Mouse (Mus musculus): ENCODE data around the gene Ccdc149. TPM values are rescaled to one million over a fixed set of nuclear protein-coding genes. Genes with fewer than 3 reads are reported as not detected.

The Ccdc149 gene
- polyA plus RNA-seq, 1 experiment from 2014 or later = 3.0 TPM

DNA sequence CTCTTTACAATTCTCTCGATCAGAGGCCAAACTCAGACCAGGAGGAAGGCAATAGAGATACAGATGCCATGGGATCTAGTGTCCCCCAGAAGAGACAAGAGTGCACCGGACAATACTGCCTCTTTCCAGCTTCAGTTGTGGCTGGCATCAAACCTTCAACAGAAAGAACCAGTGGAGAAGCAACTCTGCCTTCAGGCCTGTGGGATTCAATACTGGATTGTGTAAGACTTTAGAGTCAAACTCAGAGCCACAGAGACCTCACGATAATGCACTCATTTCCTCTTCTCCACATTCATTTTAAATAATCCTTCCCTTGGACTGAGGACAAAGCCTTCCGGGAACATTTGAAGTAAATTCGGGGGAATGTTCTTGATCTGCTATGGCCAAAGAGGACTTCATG lies 118.6 kb downstream of the Ccdc149 start:
- Histone ChIP-seq H3K36me3 (no peaks in the 10 kb centered on the region), H3K27me3 (no peaks in the 10 kb centered on the region), H3K4me2 (no peak overlapping the region), H3K4me3 (replicated peaks) (no peak overlapping the region), H3K9ac (no peak overlapping the region), H3K4me1 (no peaks in the 10 kb centered on the region), H3K9me3 (replicated peaks) (no peaks in the 10 kb centered on the region), H3K27ac (no peak overlapping the region)
- 89% methylated on average over 5 of the region's 5 CpGs for WGBS
- ATAC-seq (replicated peaks; ENCODE audit: low FRiP score) = no peak

DNA sequence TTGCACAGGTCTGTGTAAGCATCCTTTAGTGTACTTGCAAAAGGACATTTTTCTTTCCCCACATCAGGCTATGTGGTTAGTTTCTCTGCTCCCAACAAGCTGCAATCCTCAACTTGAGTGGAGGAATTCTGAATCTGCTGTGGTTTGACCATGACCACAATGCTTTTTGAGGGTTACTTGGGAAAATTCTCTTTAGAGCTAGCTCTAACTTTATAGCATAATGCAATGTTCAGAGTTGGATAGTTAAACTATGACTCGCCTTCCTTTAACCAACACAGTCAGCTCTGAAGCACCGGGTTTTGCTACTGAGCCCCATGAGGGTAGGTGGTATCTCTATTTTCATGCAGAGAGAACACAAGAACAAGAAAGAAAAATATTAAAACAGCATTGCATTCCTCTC lies 119.8 kb downstream of the Ccdc149 start:
- H3K27ac ChIP-seq = no peak overlapping the region
- WGBS = 86% methylated on average over 2 of the region's 2 CpGs
- ATAC-seq (replicated peaks; ENCODE audit: low FRiP score) = no peak

DNA sequence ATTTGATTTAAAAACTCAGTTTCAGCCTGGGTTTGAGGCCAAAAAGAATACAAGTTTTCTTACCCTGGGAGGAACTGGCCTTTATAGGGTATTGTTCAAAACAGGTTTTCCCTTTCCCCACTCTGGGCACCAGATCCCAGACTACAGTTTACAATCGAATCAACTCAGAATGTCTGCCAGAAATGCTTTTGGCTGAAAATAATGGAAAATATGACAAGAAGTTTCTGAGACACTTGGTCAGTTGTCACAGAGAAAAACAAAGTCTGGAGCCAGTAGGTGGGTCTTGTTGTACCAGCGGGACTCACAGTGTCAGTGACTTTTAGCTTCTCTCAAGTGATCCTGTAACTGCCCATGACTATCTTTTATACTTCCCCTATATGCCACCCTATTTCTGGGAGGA lies 120.9 kb downstream of the Ccdc149 start:
- H3K9ac ChIP-seq = no peak overlapping the region
- H3K4me2 ChIP-seq = no peak overlapping the region
- no peaks in the 10 kb centered on the region for H3K27me3 ChIP-seq
- no peak overlapping the region for H3K27ac ChIP-seq
- ATAC-seq (replicated peaks; ENCODE audit: low FRiP score) = no peak
- no peak overlapping the region for H3K4me3 ChIP-seq (replicated peaks)
- H3K36me3 ChIP-seq = no peaks in the 10 kb centered on the region
- H3K9me3 ChIP-seq (replicated peaks) = no peaks in the 10 kb centered on the region
- WGBS = 80% methylated on average over 2 of the region's 2 CpGs
- H3K4me1 ChIP-seq = no peaks in the 10 kb centered on the region

More for the DNA sequence above, 119.8 kb downstream of the Ccdc149 start:
- Histone ChIP-seq H3K36me3 (no peaks in the 10 kb centered on the region), H3K4me3 (replicated peaks) (no peak overlapping the region), H3K4me2 (no peak overlapping the region), H3K27me3 (no peaks in the 10 kb centered on the region), H3K4me1 (no peaks in the 10 kb centered on the region), H3K9ac (no peak overlapping the region), H3K9me3 (replicated peaks) (no peaks in the 10 kb centered on the region)

DNA sequence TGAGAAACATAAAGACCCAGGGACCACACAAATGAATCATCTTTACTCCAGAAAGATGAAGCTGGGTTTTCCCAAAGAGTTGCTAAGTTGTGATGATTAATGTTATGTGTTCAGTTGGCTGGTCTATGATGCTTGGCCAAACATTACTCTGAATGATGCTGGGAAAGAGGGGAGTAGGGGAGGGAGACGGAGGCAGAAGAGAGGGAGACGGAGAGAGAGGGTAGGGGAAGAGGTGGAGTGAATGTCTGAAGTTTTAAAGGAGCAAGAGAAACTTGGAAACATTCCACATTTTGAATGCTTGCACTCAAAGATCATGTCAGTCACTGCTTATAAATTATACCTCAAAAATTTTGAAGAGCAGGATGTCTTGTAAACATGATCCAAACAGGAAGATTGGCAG lies 124.4 kb downstream of the Ccdc149 start:
- Histone ChIP-seq H3K4me1 (no peaks in the 10 kb centered on the region), H3K27me3 (no peaks in the 10 kb centered on the region), H3K4me2 (no peak overlapping the region), H3K9ac (no peak overlapping the region), H3K4me3 (replicated peaks) (no peak overlapping the region), H3K27ac (no peak overlapping the region), H3K9me3 (replicated peaks) (no peaks in the 10 kb centered on the region), H3K36me3 (no peaks in the 10 kb centered on the region)
- ATAC-seq (replicated peaks; ENCODE audit: low FRiP score) = no peak
- WGBS = 57% methylated on average over 2 of the region's 2 CpGs

DNA sequence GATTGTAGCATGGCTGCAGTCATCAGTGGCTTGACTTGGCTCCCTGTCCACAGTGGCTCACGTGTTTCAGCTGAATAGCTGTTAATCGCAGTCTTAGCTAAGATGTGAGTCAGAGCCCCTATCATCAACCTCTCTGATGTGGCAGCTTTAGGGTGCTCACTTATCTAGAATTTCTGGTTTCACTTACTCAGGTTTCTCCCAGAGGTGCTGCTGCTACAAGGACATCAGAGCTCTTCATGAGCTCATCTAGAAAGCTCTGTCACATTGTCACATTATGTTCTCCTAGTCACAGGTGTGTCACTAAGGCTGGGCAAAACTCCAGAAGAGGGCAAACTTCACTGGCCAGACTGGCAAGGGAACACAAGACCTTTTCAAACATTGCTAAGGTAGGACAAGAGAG lies 132.2 kb downstream of the Ccdc149 start:
- Histone ChIP-seq H3K27me3 (no peaks in the 10 kb centered on the region), H3K4me2 (no peak overlapping the region), H3K9me3 (replicated peaks) (no peaks in the 10 kb centered on the region), H3K4me1 (no peaks in the 10 kb centered on the region), H3K36me3 (no peaks in the 10 kb centered on the region), H3K4me3 (replicated peaks) (no peak overlapping the region), H3K27ac (no peak overlapping the region), H3K9ac (no peak overlapping the region)
- WGBS = 84% methylated on average over 2 of the region's 2 CpGs
- no peak for ATAC-seq (replicated peaks; ENCODE audit: low FRiP score)

DNA sequence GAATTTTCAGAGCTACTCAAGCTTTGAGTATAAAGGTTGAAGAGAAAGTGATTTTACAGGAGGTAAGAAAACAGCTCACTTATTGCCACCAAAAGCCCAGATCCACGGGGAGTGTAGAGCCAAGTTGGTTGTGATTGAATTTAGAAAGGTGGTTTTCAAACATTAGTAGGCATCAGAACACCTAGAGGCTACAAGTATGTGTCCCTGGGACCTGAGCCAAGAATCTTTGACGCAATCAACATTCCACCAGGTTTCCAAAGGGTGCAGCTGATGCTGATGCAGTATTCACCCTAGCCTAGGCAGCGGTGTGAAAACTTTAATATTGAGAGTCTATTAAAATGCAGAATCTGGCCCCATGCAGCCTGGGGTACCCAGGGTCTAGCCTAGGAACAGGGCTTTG lies 135.7 kb downstream of the Ccdc149 start:
- WGBS = 79% methylated on average over 3 of the region's 3 CpGs
- Histone ChIP-seq H3K27me3 (no peaks in the 10 kb centered on the region), H3K27ac (no peak overlapping the region), H3K4me1 (no peaks in the 10 kb centered on the region), H3K9me3 (replicated peaks) (no peaks in the 10 kb centered on the region), H3K9ac (no peak overlapping the region), H3K4me3 (replicated peaks) (no peak overlapping the region), H3K4me2 (no peak overlapping the region), H3K36me3 (no peaks in the 10 kb centered on the region)
- ATAC-seq (replicated peaks; ENCODE audit: low FRiP score) = no peak

DNA sequence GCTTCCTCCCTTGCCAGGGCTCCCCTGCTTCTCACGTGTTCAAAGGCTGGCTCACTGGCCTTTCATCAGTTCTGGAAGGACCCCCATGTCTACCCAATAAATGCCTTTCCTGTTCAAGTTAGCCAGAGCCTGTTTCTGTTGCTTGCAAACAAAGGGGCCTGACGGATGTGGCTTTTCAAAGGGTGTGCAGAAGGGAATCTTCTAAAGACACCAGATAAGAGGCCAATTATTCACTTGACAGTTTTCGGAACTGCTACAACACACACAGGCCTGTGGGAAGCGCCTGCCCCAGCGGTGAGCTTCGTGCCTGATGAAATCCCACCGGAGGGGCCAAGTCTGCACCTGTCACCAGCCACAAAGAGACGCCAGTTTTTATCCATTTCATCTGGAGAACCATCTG lies 139.2 kb downstream of the Ccdc149 start:
- H3K27ac ChIP-seq = no peak overlapping the region
- H3K27me3 ChIP-seq = no peaks in the 10 kb centered on the region
- no peak overlapping the region for H3K4me2 ChIP-seq
- no peaks in the 10 kb centered on the region for H3K36me3 ChIP-seq
- no peak overlapping the region for H3K9ac ChIP-seq
- 58% methylated on average over 8 of the region's 8 CpGs for WGBS
- H3K4me3 ChIP-seq (replicated peaks) = no peak overlapping the region
- H3K4me1 ChIP-seq = no peaks in the 10 kb centered on the region
- no peaks in the 10 kb centered on the region for H3K9me3 ChIP-seq (replicated peaks)
- no peak for ATAC-seq (replicated peaks; ENCODE audit: low FRiP score)

Other genes starting within 250 kb of the Ccdc149 start
- gene Sod3, start 107.7 kb downstream of the Ccdc149 start, polyA plus RNA-seq (2015; fragmentation: Nextera tagmentation; extraction: Ambion mirVana) = 11.9 and 13.5 TPM in 2 replicates
- 3.5 and 4.6 TPM in 2 replicates for gene Lgi2, start 94.9 kb upstream of the Ccdc149 start, polyA plus RNA-seq (2015; fragmentation: Nextera tagmentation; extraction: Ambion mirVana)
- 9.0 and 10.1 TPM in 2 replicates for gene Sepsecs, start 198.2 kb upstream of the Ccdc149 start, polyA plus RNA-seq (2015; fragmentation: Nextera tagmentation; extraction: Ambion mirVana)